Mouse (Mus musculus) T-cell, adult 66 days (primary cell): ENCODE results near the gene Cep152. TPM values are rescaled to one million over a fixed set of nuclear protein-coding genes. Genes with fewer than 3 reads are reported as not detected.

Experiments
- total RNA-seq, 2 experiments: library from RNA; stranded (reverse); gene quantifications; 3 replicates in 1 of 2; 4 replicates in 1 of 2; pipeline ENCODE4 v1.2.4; 2023

The Cep152 gene
- 10 to 100 TPM; 21.3 to 21.8 TPM for total RNA-seq

GRCm38 (mm10) chr2:125624837-125625351 lies at the start of gene Cep152:
Gene Cep152, minus strand, starts transcription at chr2:125625113.

DNA sequence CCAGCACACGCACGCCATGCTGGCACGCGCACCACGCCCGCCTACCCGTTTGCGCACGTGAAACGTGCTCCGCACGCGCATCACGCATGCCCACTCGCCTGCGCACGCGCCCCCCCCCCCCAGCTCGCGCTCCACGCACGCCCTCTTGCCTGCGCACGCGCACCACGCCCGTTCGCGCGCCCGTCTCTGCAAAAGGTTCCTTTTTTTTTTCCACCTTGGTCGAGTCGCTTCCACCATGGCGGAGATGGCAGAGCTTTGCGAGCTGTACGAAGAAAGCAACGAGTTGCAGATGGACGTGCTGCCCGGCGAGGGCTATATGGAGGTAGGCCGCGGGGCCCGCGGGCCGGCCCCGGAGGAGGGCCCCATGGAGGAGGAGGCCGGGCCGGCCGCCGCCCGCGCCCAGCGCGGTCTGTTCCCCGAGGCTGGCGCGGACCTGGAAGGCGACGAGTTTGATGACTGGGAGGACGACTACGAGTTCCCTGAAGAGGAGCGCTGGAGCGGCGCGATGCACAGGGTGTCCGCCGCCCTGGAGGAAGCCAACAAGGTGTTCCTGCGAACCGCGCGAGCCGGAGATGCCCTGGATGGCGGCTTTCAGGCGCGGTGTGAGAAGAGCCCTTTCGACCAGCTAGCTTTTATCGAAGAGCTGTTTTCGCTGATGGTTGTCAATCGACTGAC lies 48.2 kb upstream of the Cep152 start, which contains the start of gene Eid1:
Eid1 (plus strand) TSS at position 139 of the 675 bp plus-strand sequence.

Other genes with a start within 250 kb of the Cep152 start
- not detected for gene Gm9913, start 120.0 kb downstream of the Cep152 start, total RNA-seq
- under 1 TPM in 1 of 2 experiments, not detected in 1; 0.06 TPM for gene Fbn1, start 117.1 kb downstream of the Cep152 start, total RNA-seq
- 10 to 100 TPM; 39.2 to 44.2 TPM for gene Eid1, start 48.0 kb upstream of the Cep152 start, total RNA-seq
- under 1 TPM; 0.30 to 0.38 TPM for gene Shc4, start 99.0 kb upstream of the Cep152 start, total RNA-seq
- 10 to 100 TPM; 45.8 to 47.9 TPM for gene Secisbp2l, start 157.8 kb upstream of the Cep152 start, total RNA-seq
- gene Galk2, start 234.0 kb upstream of the Cep152 start, total RNA-seq = 10 to 100 TPM; 35.1 to 41.5 TPM
- 10 to 100 TPM; 74.5 to 78.4 TPM for gene Cops2, start 234.0 kb upstream of the Cep152 start, total RNA-seq